Mouse (Mus musculus) cerebellum, adult 8-10 months (tissue): ENCODE measurements around the gene 4933428G20Rik.

ENCODE experiments used
- DNase-seq: peaks from one replicate; pipeline ENCODE4 v3.0.0; 2022

4933428G20Rik gene

GRCm38 (mm10) chr11:97532950-97533582, 32.9 kb upstream of the 4933428G20Rik start:
- peak; percentile 60 for DNase-seq

DNA sequence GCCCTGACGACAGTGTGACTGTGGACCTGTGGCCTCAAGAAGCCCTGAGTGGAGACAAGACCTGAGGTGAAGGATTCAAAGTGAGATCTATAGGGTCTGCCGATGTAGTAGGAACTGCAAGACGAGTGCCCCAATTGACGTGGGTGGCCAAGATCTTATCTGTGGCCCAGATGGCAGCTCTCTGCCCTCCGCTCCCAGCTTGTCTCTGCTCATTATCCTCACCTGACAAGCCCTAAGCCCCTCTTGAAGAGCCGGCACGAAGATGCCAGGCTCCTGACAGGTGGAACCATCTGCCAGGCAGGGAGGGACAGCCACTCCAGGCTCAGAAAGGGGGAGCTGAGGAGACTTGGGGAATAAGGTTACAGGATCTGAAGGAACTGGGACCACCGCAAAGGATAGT, 32.2 kb upstream of the 4933428G20Rik start:
- no peak for DNase-seq

- DNase-seq: peak; percentile 93
These were observed 31.5 kb upstream of the 4933428G20Rik start for GRCm38 (mm10) chr11:97531381-97532260.

- DNase-seq: no peak
These were observed 30.8 kb upstream of the 4933428G20Rik start for GRCm38 (mm10) chr11:97530961-97531360.

- no peak for DNase-seq
These were observed 29.9 kb upstream of the 4933428G20Rik start for GRCm38 (mm10) chr11:97530069-97530468.

- no peak for DNase-seq
These were observed 28.2 kb upstream of the 4933428G20Rik start for GRCm38 (mm10) chr11:97528282-97528808.

GRCm38 (mm10) chr11:97525313-97525712, 25.2 kb upstream of the 4933428G20Rik start:
- no peak for DNase-seq

DNA sequence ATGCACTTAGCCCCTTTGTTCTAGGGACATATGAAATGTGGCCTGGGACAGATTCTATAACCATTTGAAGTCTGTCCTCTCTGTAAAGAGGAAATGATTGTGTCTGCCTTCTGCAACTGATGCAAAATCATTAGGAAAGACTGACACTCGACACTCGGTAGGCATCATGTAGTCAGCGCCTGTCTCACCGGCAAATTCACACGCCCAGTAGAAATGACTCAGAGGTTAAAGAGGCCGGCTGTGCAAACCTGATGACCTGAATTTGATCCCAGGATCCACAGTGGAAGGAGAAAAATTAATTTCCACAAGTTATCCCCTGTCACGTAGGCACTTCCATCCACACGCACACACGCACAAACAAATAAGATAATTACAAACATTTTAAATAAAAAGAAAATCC, 24.2 kb upstream of the 4933428G20Rik start:
- peak; percentile 35 for DNase-seq

DNA sequence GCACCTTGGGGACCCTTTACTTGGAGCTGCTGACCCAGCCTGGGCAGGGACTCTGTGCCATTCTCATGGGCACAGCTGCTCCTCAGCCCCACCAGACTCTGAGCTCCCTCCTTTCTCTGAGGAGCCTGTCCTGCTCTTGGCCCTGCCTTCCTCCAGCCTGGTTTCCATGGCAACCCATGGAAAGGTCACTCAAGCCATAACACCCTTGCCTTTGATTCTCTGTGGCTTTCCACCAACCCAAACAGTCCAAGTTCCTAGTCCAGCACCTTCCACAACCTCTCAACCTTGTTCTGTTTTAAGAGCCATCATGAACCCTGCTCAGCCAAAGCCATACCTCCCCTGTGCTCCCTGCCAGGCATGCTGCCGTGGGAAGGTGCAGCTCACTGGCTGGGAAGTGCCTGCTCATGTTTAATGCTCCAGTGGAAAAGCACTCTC, 23.7 kb upstream of the 4933428G20Rik start:
- DNase-seq: peak; percentile 60

DNA sequence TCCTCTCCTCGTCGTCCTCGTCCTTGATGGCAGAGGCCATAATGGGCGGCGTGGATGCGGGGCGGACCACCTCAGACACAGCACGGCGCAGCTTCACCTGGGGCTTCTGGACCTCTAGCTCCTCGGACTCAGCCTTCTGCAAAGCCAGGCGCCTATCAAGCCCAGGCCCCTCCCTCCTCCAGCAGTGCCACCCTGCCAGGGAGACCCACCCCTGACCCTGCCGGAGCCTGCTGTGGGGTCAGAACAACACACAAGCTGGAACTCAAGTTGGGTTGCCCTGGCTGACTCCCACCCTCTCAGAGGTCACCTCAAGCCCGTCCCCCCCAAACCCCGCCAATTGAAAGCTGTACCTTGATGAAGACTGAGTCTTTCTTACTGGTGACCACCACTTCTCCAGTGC, 23.0 kb upstream of the 4933428G20Rik start:
- no peak for DNase-seq

DNA sequence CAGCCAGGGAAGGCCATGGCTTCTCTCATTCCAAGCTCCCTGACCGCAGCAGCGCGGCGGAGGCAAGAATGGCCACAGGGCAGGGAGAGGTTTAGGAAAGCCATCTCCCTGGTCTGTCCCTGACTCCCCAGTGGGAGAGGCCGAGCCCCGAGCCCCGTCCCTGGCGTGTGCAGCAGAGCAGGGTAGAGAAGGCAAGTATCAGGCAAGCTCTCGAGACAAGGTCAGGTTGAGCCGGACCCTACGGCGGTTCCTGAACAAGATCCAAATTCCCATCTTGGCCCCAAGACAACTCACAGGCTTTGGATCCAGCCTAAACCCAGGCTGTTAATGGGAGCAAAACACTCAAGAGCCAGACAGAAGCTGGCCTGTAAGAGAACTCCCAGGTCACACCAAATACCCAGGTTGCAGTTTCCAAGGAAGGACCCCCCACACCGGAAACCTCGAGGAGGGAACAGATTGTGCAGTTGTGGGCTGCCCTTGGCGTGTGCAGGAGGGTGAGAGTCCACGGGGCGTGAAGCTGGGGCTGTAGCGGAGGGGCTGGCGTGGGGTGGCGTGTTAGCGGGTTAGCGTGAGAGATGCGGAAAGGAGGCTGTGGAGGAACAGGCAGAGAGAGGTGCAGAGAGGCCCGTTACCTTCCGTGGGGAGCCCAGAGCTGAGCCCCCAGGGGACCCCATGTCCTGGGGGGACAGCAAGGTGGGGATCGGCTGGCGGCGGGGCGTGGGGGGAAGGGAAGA, 21.8 kb upstream of the 4933428G20Rik start:
- peak; percentile 40 for DNase-seq

GRCm38 (mm10) chr11:97520541-97520940, 20.4 kb upstream of the 4933428G20Rik start:
- no peak for DNase-seq

DNA sequence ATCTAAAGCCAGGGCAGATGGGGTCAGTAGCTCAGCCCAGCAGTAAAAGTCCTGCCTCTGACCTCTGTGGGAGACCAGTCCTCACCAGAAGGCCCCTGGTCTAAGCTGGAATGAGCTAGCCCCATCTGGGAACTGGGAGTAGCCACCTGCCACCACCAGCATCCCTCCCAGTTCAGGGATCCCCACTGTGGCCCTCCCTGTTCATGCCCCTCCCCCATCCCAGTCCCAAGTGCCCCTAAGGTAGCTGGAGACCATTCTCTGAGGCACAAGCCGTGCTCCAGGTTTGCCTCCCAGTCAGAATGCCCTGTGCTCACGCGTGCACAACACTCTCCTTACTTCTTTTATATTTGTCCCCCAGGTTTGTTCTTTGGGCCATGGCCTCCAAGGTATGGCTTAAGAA, 12.9 kb upstream of the 4933428G20Rik start:
- no peak for DNase-seq

DNA sequence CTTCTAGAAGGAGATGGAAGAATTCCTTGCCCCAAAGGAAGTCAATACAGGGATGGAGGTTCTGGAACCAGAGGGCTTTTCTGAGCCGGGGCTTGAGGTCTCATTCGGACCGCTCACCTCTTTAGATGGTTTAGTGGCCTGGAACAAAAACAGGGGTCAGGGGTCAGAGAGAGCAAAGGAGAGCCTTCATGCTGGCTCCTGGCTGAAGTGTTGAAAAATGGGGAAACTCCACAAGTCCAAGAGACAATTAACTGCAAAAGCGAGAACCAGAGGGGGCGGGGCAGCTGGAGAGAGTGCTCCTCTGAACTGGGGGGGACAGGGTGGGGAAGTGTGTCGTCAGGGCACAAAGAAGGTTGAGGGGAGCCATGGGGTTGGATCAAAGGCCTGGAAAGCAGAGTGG, 12.4 kb upstream of the 4933428G20Rik start:
- DNase-seq: no peak

- DNase-seq: no peak
These were observed 11.7 kb upstream of the 4933428G20Rik start for GRCm38 (mm10) chr11:97511661-97512369.

GRCm38 (mm10) chr11:97510966-97511660, 11.0 kb upstream of the 4933428G20Rik start:
- DNase-seq: peak; percentile 81

- DNase-seq: no peak
These were observed 9.8 kb upstream of the 4933428G20Rik start for GRCm38 (mm10) chr11:97509715-97510485.

- DNase-seq: no peak
These were observed 8.9 kb upstream of the 4933428G20Rik start for GRCm38 (mm10) chr11:97509058-97509457.

GRCm38 (mm10) chr11:97508198-97508597, 8.1 kb upstream of the 4933428G20Rik start:
- DNase-seq: no peak

GRCm38 (mm10) chr11:97506331-97506730, 6.2 kb upstream of the 4933428G20Rik start:
- no peak for DNase-seq

- no peak for DNase-seq
These were observed 5.6 kb upstream of the 4933428G20Rik start for GRCm38 (mm10) chr11:97505784-97506183.
